Mouse (Mus musculus) ES-Bruce4 (cell line): ENCODE results near the gene Gm340.

ENCODE experiments used
- CTCF ChIP-seq: IDR thresholded peaks from one replicate; pipeline ENCODE4 v1.8.1; 2011; ENCODE audit warnings: low read depth, low read length
- EP300 ChIP-seq: IDR thresholded peaks from 2 replicates; pipeline ENCODE4 v1.6.1; 2011; ENCODE audit warnings: low read depth, low read length; ENCODE audit not compliant: insufficient read depth

GRCm38 (mm10) chr19:41617102-41617501, 34.9 kb downstream of the Gm340 start:
- no peak for TF ChIP-seq CTCF
- no peak for TF ChIP-seq EP300
